ENCODE assay signal across 8 mouse cellular contexts in genomic region chr8:11942892-11943332, GRCm38 (mm10).
DNase-seq lines count a peak whose midpoint lies in the region; ATAC-seq and TF ChIP-seq lines count a peak whose summit lies in the region.

No protein-coding gene starts in this region.

- POLR2A ChIA-PET in Patski (lab: Charles Lee), result no interaction called here

- 21% methylated on average over 6 of the region's 6 CpGs for WGBS in liver, embryonic 12.5 days (ENCODE audit: insufficient replicate concordance)
- 19% methylated on average over 6 of the region's 6 CpGs for WGBS in neural tube, embryonic 13.5 days

- no peaks in the 10 kb centered on the region for H3K4me1 ChIP-seq in liver, embryonic 12.5 days
- no peaks in the 10 kb centered on the region for H3K4me1 ChIP-seq in neural tube, embryonic 13.5 days (replicated peaks)

- peak; percentile 69 for ATAC-seq in Patski
- ATAC-seq in liver, embryonic 12.5 days, result 0 out of 2 replicates have a peak, but pooled peaks have one; percentile 24
- ATAC-seq in neural tube, embryonic 13.5 days (ENCODE audit: low read depth), result peak; percentile 95

- DNase-seq in 3134 (ENCODE audit: extremely low read depth, insufficient read length, low spot score) (peak; percentile 19), Patski (ENCODE audit: low read depth, low spot score) (no peak)
- DNase-seq in embryo, embryonic 10 days (ENCODE audit: low spot score), result peak; percentile 89
- peak; percentile 60 to 63 for DNase-seq in heart, postnatal 10 days
- peak; percentile 60 for DNase-seq in kidney, postnatal 14 days
- no peak for DNase-seq in urinary bladder, adult 18-20 months (ENCODE audit: low spot score in 2 of 2)

- intact Hi-C loops in heart, postnatal 10 days (cut with DNase I), result loop anchor here (2.0 kb wide), 1 partner anchor 186 kb away; no protein-coding TSS in a partner anchor

- H3K9ac ChIP-seq in liver, embryonic 12.5 days, result no peak overlapping the region
- H3K9ac ChIP-seq in neural tube, embryonic 13.5 days, result no peak overlapping the region

- TF ChIP-seq CTCF in Patski (IDR thresholded peaks at IDR 0.05), result peak; percentile 88

- no peak overlapping the region for H3K4me2 ChIP-seq in liver, embryonic 12.5 days
- no peak overlapping the region for H3K4me2 ChIP-seq in neural tube, embryonic 13.5 days

- H3K9me3 ChIP-seq in liver, embryonic 12.5 days (replicated peaks), result no peaks in the 10 kb centered on the region
- no peaks in the 10 kb centered on the region for H3K9me3 ChIP-seq in neural tube, embryonic 13.5 days

- H3K4me3 ChIP-seq in liver, embryonic 12.5 days, result no peak overlapping the region
- H3K4me3 ChIP-seq in neural tube, embryonic 13.5 days, result no peak overlapping the region

- no peak overlapping the region for H3K27ac ChIP-seq in liver, embryonic 12.5 days
- no peak overlapping the region for H3K27ac ChIP-seq in neural tube, embryonic 13.5 days (replicated peaks)

- no peaks in the 10 kb centered on the region for H3K27me3 ChIP-seq in Patski
- H3K27me3 ChIP-seq in liver, embryonic 12.5 days (replicated peaks), result no peaks in the 10 kb centered on the region
- H3K27me3 ChIP-seq in neural tube, embryonic 13.5 days, result peaks cover 9% of the 10 kb centered on the region; the same call in 1 of the 2 replicates

- in situ Hi-C loops in Patski (cut with MboI; ENCODE audit: low pct_unique_long_range_greater_than_20kb), result no loop called here

- no peaks in the 10 kb centered on the region for H3K36me3 ChIP-seq in liver, embryonic 12.5 days
- no peaks in the 10 kb centered on the region for H3K36me3 ChIP-seq in neural tube, embryonic 13.5 days

- CTCF ChIA-PET in Patski (lab: Charles Lee), result interaction anchor here (0.7 to 1.9 kb wide), 11 partner anchors 8 to 634 kb away, joined by 3 to 8 read pairs (median 3); no protein-coding TSS in a partner anchor

Comparison
In these comparisons a context has a peak if more than half of its experiments do, and no peak if none do; other contexts are left out.
1. DNase-seq: peak in 3134 (single experiment), embryo, embryonic 10 days (single experiment), heart, postnatal 10 days (2 of 2) and kidney, postnatal 14 days (single experiment); none in Patski (single experiment) and urinary bladder, adult 18-20 months (0 of 2).
2. ATAC-seq: peak in every context shown above with its lines; median percentile 95 in neural tube, embryonic 13.5 days; 69 in Patski; 24 in liver, embryonic 12.5 days.